Mouse (Mus musculus): ENCODE measurements at regions not wholly inside any gene's neighbourhood (a gene's known extent, or its start where the extent isn't known, plus 50 kb on each side); places are given as distances from the start of the nearest gene placed in this dataset.

GRCm38 (mm10) chr5:111893905-111894311 lies 160.2 kb downstream of the Gm26897 start:
- DNase-seq (ENCODE audit: low read depth, low spot score): peak; percentile 81

GRCm38 (mm10) chr5:111897568-111897967 lies 163.8 kb downstream of the Gm26897 start:
- DNase-seq (ENCODE audit: low read depth, low spot score): peak; percentile 50

GRCm38 (mm10) chr5:111898482-111898881 lies 164.8 kb downstream of the Gm26897 start:
- no peak for DNase-seq (ENCODE audit: low read depth, low spot score)

DNA sequence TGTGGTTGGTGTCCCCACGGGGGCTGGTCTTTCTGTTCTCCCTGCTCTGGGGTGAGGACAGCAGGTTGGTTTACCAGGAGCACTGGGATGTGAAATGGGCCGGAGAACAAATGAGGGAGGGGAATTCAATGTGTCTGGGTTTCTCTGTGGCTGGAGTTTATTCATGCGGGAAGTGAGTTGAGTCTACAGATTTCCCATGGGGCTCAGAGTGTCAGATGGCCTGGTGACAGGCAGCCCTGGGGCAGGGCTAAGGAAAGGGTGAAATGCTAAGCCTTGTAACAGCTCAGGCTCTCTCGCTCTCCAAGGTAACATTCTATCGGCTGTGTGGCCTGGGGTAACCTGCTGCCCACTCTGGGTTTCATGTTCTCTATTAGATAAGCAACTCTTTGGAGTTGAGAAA lies 167.5 kb downstream of the Gm26897 start:
- DNase-seq (ENCODE audit: low read depth, low spot score): no peak

- DNase-seq (ENCODE audit: low read depth, low spot score): peak; percentile 74
Observed at GRCm38 (mm10) chr5:111901678-111902077, 168.0 kb downstream of the Gm26897 start.

- DNase-seq (ENCODE audit: low read depth, low spot score): peak; percentile 21
Observed at GRCm38 (mm10) chr5:111908085-111908484, 174.4 kb downstream of the Gm26897 start.

- DNase-seq (ENCODE audit: low read depth, low spot score): no peak
Observed at GRCm38 (mm10) chr5:111910514-111910913, 176.8 kb downstream of the Gm26897 start.

GRCm38 (mm10) chr5:111913354-111913753 lies 179.6 kb downstream of the Gm26897 start:
- no peak for DNase-seq (ENCODE audit: low read depth, low spot score)

GRCm38 (mm10) chr5:111914296-111914695 lies 180.6 kb downstream of the Gm26897 start:
- no peak for DNase-seq (ENCODE audit: low read depth, low spot score)

GRCm38 (mm10) chr5:111917643-111918252 lies 184.0 kb downstream of the Gm26897 start:
- peak; percentile 68 for DNase-seq (ENCODE audit: low read depth, low spot score)

- no peak for DNase-seq (ENCODE audit: low read depth, low spot score)
Observed at GRCm38 (mm10) chr5:111918888-111919287, 185.2 kb downstream of the Gm26897 start.

GRCm38 (mm10) chr5:111922991-111923701 lies 189.4 kb downstream of the Gm26897 start:
- DNase-seq (ENCODE audit: low read depth, low spot score): peak; percentile 19

DNA sequence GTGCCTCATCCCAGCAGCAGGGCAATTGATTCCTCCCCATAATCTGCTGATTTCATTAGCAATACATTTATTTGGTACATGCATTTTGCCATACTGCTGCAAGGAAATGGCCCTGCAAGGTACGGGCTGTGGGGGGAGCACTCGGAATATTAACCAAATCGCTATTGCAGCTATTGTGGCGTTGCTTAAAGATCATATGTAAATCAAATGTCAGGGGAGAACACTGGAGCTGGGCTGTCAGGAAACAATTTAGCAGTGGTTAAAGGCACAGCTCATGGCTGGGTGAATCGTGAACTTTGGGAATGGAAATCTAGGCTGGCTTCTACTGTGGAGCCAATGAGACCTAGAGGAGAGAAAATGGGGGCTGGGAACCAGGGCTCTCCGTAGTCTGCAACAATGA lies 192.0 kb downstream of the Gm26897 start:
- no peak for DNase-seq (ENCODE audit: low read depth, low spot score)

GRCm38 (mm10) chr5:111929180-111929990 lies 195.7 kb downstream of the Gm26897 start:
- DNase-seq (ENCODE audit: low read depth, low spot score): peak; percentile 30

- DNase-seq (ENCODE audit: low read depth, low spot score): no peak
Observed at GRCm38 (mm10) chr5:111929991-111930339, 196.2 kb downstream of the Gm26897 start.

GRCm38 (mm10) chr5:111931733-111932132 lies 198.0 kb downstream of the Gm26897 start:
- DNase-seq (ENCODE audit: low read depth, low spot score): peak; percentile 48

DNA sequence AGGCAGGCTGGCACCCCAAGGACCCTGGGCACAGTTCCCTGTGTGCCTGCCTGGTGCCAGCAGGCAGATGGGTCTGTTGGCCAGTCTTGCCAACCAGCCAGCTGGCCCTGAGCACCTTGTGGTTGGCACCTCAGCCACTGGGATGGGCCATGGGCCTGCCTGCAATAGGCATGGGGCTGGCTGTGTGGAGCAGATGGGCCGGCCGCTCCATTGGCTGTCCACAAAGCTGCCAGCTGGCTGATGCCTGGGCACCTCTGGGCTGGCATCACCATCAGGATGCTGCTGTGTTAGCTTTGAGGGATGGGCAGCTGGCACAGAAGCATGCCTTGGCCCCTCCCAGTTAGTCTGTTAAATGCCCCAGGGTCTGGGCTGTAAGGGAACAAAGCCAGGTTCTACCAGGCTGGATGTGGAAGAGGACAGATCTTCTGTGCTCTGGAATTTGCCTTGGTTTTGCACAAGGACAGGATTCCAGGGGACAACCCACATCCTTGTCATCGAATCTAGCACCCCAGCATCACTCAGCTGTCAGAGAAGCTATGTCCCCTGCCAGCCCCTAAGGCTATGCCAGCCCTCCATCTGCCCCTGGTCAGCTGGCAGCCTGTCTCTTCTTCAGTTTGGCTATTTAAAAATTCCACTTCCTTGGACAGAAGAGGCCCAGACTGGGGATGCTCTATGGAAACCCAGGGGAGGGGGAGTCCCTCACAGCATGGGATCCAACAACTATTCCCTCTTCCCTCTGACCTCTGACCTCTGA lies 201.8 kb downstream of the Gm26897 start:
- DNase-seq (ENCODE audit: low read depth, low spot score): no peak

DNA sequence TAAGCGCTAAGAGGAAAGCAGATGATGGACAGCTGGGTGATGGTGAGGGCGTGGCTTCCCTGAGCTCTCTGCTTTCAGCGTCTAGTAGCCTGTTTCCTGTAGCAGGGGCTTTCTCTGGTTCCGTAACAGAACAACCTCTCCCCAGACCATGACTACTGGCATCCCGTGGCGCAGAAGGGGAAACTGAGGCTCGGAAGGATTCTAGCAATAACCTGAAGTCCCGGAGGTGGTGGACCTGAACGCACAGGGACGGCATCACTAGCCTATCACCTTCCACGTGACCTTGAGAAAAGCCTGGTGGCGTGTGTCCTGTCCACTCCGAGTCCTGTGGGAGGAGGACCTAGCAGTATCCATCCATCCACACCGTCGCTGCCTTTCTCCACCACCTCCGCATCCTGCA lies 208.1 kb downstream of the Gm26897 start:
- DNase-seq (ENCODE audit: low read depth, low spot score): no peak

DNA sequence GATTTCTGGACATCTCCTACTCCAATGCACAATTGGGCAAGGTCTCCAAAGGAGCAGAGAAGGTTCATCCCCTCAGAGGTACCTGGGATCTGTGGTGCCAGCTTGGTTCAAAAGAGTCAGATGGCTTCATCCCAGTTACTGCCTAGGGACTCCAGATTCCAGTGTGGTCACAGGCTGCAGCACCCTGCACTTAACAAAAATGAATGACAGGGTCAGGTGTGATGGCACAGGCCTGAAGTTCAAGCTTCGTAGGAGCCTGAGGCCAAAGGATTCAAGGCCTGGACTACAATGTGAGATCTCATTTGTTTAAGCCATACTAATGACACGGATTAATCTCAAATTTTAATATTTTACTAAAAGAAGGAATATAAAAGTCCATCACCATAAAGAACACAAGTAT lies 209.1 kb downstream of the Gm26897 start:
- DNase-seq (ENCODE audit: low read depth, low spot score): no peak

GRCm38 (mm10) chr5:111943337-111944162 lies 209.8 kb downstream of the Gm26897 start:
- no peak for DNase-seq (ENCODE audit: low read depth, low spot score)

All from ES-CJ7 (cell line).